Mouse (Mus musculus): ENCODE results near the gene Mrpl43.

DNA sequence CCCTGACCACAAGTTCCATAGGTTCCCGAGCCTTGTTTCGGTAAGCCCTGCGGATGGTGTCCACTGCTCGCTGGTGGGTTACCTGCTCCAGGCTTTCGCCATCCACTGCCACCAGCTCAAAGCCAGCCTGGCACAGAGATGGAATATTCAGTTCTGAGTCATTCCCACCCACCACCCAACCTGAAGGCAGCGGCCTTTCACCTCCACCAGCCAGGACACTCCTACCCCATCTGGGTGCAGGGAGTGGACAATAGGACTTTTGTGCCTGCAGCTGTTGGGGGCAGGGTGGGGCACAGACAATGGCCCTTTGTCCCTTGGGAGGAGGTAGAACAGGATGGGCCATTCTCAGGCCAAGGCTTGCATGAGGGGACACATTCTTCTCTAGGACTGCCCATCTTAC is 21.6 kb upstream of the Mrpl43 start:
- TF ChIP-seq TAL1 (IDR thresholded peaks at IDR 0.05; ENCODE audit: low read length) (no peak), GATA1 (IDR thresholded peaks at IDR 0.05; ENCODE audit: low read length) (no peak)

Measured in erythroblast, embryonic 14.5 days (primary cell).